Mouse (Mus musculus): ENCODE data around the gene Fam189a1.

Gene Fam189a1

DNA sequence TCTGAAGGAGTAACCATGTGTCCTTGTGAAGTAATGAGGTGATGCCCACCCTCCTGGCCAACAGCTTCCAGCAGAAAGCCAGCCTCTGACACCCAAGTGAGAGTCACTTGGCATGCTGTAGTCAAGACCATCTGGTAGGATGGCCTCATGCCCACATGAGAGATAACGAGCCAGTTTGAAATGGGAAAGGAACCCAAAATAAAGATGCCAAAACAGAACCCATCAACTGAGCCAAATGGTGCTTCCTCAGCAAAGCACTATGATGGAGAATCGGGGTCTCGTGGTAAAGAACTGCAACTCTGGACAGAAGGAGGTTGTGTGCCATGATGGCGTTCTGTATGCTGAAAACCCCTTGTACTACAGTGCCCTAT lies 51.3 kb downstream of the Fam189a1 start:
- in situ Hi-C loops (cut with MboI; ENCODE audit: unreplicated experiment in 2 of 2) = no loop called here

DNA sequence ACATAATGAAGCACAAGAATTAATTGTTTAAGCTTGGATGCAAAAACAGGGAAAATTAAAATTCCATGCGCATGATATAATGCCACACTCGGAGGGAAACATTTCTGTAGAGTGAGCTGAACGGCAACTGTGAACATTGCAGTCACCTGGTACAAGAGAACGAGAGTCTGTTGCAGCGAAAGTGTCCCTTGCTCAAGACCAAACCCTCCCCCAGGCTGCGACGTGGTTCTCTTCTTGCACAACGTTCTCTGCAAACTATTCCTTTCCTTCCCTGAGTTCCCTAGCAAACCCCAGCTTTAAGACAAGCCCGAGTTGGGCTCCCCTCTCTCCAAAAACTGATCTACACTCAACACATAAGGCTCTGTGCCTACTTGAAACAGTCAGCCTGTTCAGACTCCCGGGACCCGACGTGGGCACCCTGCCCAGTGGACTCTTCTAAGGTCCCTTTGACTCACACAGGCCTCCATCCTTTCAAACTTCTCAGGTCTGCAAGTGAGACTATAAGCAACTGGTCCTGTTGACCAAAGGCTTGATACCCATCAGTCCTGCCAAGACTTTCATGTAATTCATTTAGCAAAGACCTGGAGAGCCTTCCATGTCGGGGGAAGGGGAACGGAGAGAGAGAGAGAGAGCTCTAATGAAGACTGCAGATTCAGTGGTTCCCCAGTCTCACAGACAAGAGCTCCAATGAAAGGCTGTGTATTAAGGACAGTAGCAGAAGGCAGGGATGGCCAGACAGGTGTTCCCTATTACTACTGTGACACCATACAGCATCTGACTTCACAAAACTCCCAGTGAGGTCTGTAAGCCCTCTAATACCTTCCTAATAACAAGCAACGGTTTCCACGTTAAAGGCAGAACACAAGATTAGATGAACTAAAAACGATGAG lies 51.9 kb downstream of the Fam189a1 start:
- in situ Hi-C loops (cut with MboI; ENCODE audit: unreplicated experiment in 2 of 2) = no loop called here

- in situ Hi-C loops (cut with MboI; ENCODE audit: unreplicated experiment in 2 of 2) = no loop called here
Observed at GRCm38 (mm10) chr7:65101661-65102060, 54.7 kb downstream of the Fam189a1 start.

DNA sequence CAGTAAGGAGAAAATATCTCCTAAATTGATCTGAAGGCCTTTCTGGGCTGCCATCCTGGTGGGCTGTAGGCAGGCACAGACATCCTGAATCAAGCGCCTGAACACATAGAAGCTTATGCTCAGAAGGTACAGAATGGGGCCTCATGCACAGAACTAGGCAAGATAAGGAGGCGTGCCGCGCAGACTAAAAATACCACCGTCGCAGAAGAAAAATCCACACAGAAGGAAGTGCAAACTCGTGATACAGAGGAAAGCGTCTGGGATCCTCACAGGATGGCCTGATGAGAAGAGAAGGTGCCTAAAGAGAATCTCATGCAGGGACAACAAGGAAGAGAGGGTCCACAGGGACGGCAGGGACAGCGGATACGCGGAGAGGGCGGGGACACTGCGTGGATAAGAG lies 58.7 kb downstream of the Fam189a1 start:
- in situ Hi-C loops (cut with MboI; ENCODE audit: unreplicated experiment in 2 of 2) = no loop called here

DNA sequence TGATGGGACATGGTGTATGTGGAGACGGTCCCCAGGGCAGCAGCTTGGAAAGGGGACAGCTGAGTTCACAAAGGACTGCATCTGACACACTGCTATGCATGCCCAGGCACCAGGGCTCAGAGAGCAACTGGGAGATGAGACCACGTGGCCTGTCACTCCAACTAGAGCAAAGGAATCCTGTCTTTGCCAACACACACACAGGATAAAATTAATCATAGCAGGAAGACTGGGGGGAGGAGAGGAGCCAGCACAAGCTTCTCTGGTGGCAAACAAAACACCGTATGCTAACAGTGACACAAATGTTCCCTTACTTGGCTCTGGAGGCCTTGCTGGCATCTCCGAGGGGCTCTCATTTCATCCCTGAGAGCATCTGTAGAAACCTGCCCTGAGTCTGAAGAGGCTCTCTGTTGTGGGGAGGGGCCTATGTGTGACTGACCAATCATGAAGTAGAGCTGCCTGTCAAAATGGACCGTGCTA lies 60.7 kb downstream of the Fam189a1 start:
- in situ Hi-C loops (cut with MboI; ENCODE audit: unreplicated experiment in 2 of 2) = no loop called here

- in situ Hi-C loops (cut with MboI; ENCODE audit: unreplicated experiment in 2 of 2) = no loop called here
Observed at GRCm38 (mm10) chr7:65093314-65093713, 63.1 kb downstream of the Fam189a1 start.

- in situ Hi-C loops (cut with MboI; ENCODE audit: unreplicated experiment in 2 of 2) = no loop called here
Observed at GRCm38 (mm10) chr7:65091486-65091885, 64.9 kb downstream of the Fam189a1 start.

- in situ Hi-C loops (cut with MboI; ENCODE audit: unreplicated experiment in 2 of 2) = no loop called here
Observed at GRCm38 (mm10) chr7:65085972-65086371, 70.4 kb downstream of the Fam189a1 start.

DNA sequence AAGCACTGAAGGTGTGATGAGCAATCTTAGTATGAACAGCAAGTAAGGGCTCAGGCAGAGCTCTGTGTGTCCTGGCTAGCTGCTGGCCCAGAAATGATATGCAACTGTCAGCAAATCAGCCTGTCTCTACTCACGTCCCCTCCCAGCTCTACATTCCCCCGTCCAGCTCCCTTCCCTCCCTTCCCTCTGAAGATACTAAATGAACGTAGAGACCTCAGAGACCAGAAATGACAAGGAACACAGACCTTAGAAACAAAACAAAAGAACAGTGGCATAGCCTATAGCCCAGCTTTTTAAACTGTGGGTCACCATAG lies 73.6 kb downstream of the Fam189a1 start:
- in situ Hi-C loops (cut with MboI; ENCODE audit: unreplicated experiment in 2 of 2) = no loop called here

- in situ Hi-C loops (cut with MboI; ENCODE audit: unreplicated experiment in 2 of 2) = no loop called here
Observed at GRCm38 (mm10) chr7:65081979-65082777, 74.2 kb downstream of the Fam189a1 start.

GRCm38 (mm10) chr7:65076134-65076533 lies 80.2 kb downstream of the Fam189a1 start:
- in situ Hi-C loops (cut with MboI; ENCODE audit: unreplicated experiment in 2 of 2) = no loop called here

- in situ Hi-C loops (cut with MboI; ENCODE audit: unreplicated experiment in 2 of 2) = no loop called here
Observed at GRCm38 (mm10) chr7:65074194-65074593, 82.2 kb downstream of the Fam189a1 start.

GRCm38 (mm10) chr7:65073555-65073954 lies 82.8 kb downstream of the Fam189a1 start:
- in situ Hi-C loops (cut with MboI; ENCODE audit: unreplicated experiment in 2 of 2) = no loop called here

DNA sequence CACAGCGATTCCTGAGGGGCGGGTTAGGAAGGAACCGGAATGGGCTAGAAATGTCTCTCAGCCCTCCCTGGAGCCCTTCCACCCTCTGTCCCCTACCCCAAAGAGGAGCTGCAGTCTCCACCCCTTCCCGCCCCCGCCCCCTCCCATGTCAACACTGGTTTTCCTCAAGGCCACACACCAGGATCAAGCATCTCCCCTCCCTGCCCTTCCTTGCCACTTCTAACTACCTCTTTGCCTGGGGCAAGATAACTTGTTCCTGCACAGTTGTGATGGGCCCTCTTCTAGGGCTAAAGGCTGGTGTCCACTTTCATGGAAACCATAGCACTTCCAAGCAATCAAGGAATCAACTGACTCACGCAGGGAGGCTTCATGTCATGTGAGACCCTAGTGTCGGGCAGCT lies 90.2 kb downstream of the Fam189a1 start:
- in situ Hi-C loops (cut with MboI; ENCODE audit: unreplicated experiment in 2 of 2) = no loop called here

DNA sequence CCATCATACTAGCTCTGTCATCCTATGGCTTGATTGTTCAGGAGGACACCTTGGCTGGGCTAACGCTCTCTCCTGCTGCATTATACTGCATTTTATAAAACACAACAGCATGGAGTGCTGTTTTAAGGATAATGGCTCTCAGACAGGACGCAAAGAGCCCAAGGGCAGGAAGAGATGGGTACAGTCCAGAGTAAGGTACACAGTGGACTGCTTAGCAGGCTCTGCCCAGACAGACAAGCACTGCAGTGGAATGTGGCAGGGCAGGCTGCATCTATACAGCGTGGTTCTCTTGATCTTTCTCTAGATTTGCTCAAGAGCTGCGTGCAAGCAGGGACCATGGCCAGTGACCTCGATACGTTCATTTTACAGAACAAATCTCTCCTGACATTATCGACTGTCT lies 90.9 kb downstream of the Fam189a1 start:
- in situ Hi-C loops (cut with MboI; ENCODE audit: unreplicated experiment in 2 of 2) = no loop called here

DNA sequence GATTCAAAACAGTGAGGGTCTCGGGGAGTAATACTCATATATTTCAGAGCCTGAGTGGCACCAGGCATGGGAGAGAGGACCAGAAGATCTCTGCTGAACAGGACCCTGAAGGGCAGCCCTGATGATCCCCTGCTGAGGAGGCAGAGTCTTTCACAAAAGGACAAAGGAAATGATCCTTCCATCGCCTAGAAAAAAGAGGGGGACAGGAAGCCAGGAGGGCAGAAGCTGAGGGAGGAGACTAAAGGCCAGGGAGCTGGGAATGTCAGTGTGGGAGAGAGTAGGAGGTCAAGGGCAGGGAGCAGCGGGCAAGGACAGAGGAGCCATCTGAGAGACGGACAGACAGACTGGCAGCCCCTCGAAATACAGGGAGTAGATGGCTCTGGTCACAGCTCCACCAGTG lies 91.7 kb downstream of the Fam189a1 start:
- in situ Hi-C loops (cut with MboI; ENCODE audit: unreplicated experiment in 2 of 2) = no loop called here

GRCm38 (mm10) chr7:65064096-65064495 lies 92.3 kb downstream of the Fam189a1 start:
- in situ Hi-C loops (cut with MboI; ENCODE audit: unreplicated experiment in 2 of 2) = no loop called here

- in situ Hi-C loops (cut with MboI; ENCODE audit: unreplicated experiment in 2 of 2) = no loop called here
Observed at GRCm38 (mm10) chr7:65060163-65060799, 96.1 kb downstream of the Fam189a1 start.

- in situ Hi-C loops (cut with MboI; ENCODE audit: unreplicated experiment in 2 of 2) = no loop called here
Observed at GRCm38 (mm10) chr7:65056864-65057263, 99.5 kb downstream of the Fam189a1 start.

- in situ Hi-C loops (cut with MboI; ENCODE audit: unreplicated experiment in 2 of 2) = no loop called here
Observed at GRCm38 (mm10) chr7:65051986-65052385, 104.4 kb downstream of the Fam189a1 start.

DNA sequence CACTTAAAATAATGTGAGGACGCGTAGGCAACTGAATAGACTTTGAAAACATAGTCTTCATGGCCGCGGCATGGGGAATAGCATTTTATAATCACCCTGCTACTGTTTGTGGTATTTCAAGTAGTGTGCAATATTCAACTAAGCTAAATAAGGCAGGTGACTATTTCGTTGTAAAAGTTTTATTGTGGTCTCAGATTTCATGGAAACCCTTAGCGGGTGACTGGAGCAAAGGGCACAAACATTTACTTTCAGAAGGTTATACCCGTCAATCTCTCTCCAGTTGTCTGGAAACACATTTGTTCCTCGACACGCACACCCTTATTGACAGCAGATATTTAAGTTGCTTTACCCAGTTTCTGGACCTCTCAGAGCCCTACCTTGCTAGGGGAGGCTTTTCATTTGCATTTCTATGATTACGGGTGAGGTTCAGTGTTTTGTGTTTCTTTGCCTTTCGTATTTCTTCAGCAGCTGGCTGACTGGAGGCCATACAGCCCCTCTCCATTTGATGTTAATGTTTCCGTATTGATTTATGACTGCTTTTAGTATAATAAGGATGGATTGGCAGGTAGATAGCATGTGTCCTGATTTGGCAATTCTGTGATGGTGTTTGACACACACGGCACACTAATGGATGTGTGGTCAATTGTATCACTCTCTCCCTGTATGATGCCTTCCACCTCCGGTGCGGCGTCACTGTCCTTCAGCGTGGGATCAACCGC lies 107.0 kb downstream of the Fam189a1 start:
- in situ Hi-C loops (cut with MboI; ENCODE audit: unreplicated experiment in 2 of 2) = no loop called here

All from v-Abl transformed pro-B cells (cell line).